Mouse (Mus musculus): ENCODE measurements around the gene Usp21.
A peak's percentile ranks its signal among the peaks of the same experiment; 100 is the strongest.

- peak; percentile 74 for TF ChIP-seq MAX (IDR thresholded peaks at IDR 0.05; ENCODE audit: low read length)
- peak; percentile 94 for TF ChIP-seq ETS1 (IDR thresholded peaks at IDR 0.05; ENCODE audit: low read depth, low read length)
- peak; percentile 92 to 96 for TF ChIP-seq EP300 (IDR thresholded peaks at IDR 0.05; ENCODE audit: low read depth in 1 of 2, low read length in 2 of 2)
- TF ChIP-seq POLR2A (IDR thresholded peaks at IDR 0.05; ENCODE audit: control insufficient read depth in 1 of 2, insufficient read depth in 1 of 2, low read depth in 1 of 2, low read length in 2 of 2, poor library complexity in 1 of 2), result peak; percentile 29 to 82; a peak in 2 of 4 replicates
- TF ChIP-seq USF1 (IDR thresholded peaks at IDR 0.05; ENCODE audit: low read depth, low read length), result peak; percentile 9; the same call in 1 of the 2 replicates
- TF ChIP-seq MXI1 (IDR thresholded peaks at IDR 0.05; ENCODE audit: low read depth, low read length), result peak; percentile 79
- no peak for TF ChIP-seq E2F4 (IDR thresholded peaks at IDR 0.05; ENCODE audit: borderline replicate concordance, low read depth, low read length)
- TF ChIP-seq CTCF (IDR thresholded peaks at IDR 0.05 in 2 of 3, conservative IDR thresholded peaks at IDR 0.05 in 1 of 3; ENCODE audit: control insufficient read depth in 1 of 3, insufficient read depth in 1 of 3, low read depth in 2 of 3, low read length in 3 of 3, poor library complexity in 1 of 3, severe bottlenecking in 1 of 3), result no peak
- TF ChIP-seq KAT2A (conservative IDR thresholded peaks at IDR 0.05; ENCODE audit: low read depth, low read length), result peak; percentile 73
- TF ChIP-seq TBP (IDR thresholded peaks at IDR 0.05; ENCODE audit: low read depth, low read length), result peak; percentile 84
- TF ChIP-seq SIN3A (IDR thresholded peaks at IDR 0.05; ENCODE audit: low read length), result peak; percentile 98
Observed at GRCm38 (mm10) chr1:171280916-171281527, 6.8 kb downstream of the Usp21 start, which contains the start of gene Ppox.
